Mouse (Mus musculus): ENCODE data around the gene Ccr9. TPM values are rescaled to one million over a fixed set of nuclear protein-coding genes. Genes with fewer than 3 reads are reported as not detected.

Gene Ccr9
- total RNA-seq, 2 experiments from 2014 or later: not detected

- DNase-seq (ENCODE audit: low spot score): no peak
- intact Hi-C loops (cut with DNase I): no loop called here
Observed at GRCm38 (mm10) chr9:123788855-123789529, 110.8 kb downstream of the Ccr9 start.

- no peak for DNase-seq (ENCODE audit: low spot score)
- intact Hi-C loops (cut with DNase I): loop anchor here (2.0 to 10.0 kb wide), 3 partner anchors 131 to 211 kb away; no protein-coding TSS in a partner anchor
Observed at GRCm38 (mm10) chr9:123796174-123796573, 117.9 kb downstream of the Ccr9 start.

- DNase-seq (ENCODE audit: low spot score): no peak
- intact Hi-C loops (cut with DNase I): no loop called here
Observed at GRCm38 (mm10) chr9:123801527-123801926, 123.3 kb downstream of the Ccr9 start.

- intact Hi-C loops (cut with DNase I): no loop called here
- DNase-seq (ENCODE audit: low spot score): no peak
Observed at GRCm38 (mm10) chr9:123802421-123802820, 124.2 kb downstream of the Ccr9 start.

GRCm38 (mm10) chr9:123802896-123803295 is 124.7 kb downstream of the Ccr9 start:
- intact Hi-C loops (cut with DNase I): no loop called here

GRCm38 (mm10) chr9:123805241-123805640 is 127.0 kb downstream of the Ccr9 start:
- no peak for DNase-seq (ENCODE audit: low spot score)
- intact Hi-C loops (cut with DNase I): no loop called here

More at GRCm38 (mm10) chr9:123802896-123803295, 124.7 kb downstream of the Ccr9 start:
- DNase-seq (ENCODE audit: low spot score): no peak

GRCm38 (mm10) chr9:123806267-123806666 is 128.0 kb downstream of the Ccr9 start, which contains the start of gene Cxcr6:
Gene Cxcr6, plus strand, starts transcription at chr9:123806475.
- intact Hi-C loops (cut with DNase I): no loop called here
- DNase-seq (ENCODE audit: low spot score): no peak

GRCm38 (mm10) chr9:123808583-123808982 is 130.3 kb downstream of the Ccr9 start:
- intact Hi-C loops (cut with DNase I): no loop called here
- no peak for DNase-seq (ENCODE audit: low spot score)

GRCm38 (mm10) chr9:123811831-123812230 is 133.6 kb downstream of the Ccr9 start:
- intact Hi-C loops (cut with DNase I): no loop called here

GRCm38 (mm10) chr9:123814326-123814725 is 136.1 kb downstream of the Ccr9 start:
- no peak for DNase-seq (ENCODE audit: low spot score)
- intact Hi-C loops (cut with DNase I): no loop called here

More at GRCm38 (mm10) chr9:123811831-123812230, 133.6 kb downstream of the Ccr9 start:
- no peak for DNase-seq (ENCODE audit: low spot score)

- no peak for DNase-seq (ENCODE audit: low spot score)
- intact Hi-C loops (cut with DNase I): no loop called here
Observed at GRCm38 (mm10) chr9:123814821-123815220, 136.6 kb downstream of the Ccr9 start.

GRCm38 (mm10) chr9:123815444-123815843 is 137.2 kb downstream of the Ccr9 start:
- no peak for DNase-seq (ENCODE audit: low spot score)
- intact Hi-C loops (cut with DNase I): no loop called here

GRCm38 (mm10) chr9:123815996-123816395 is 137.8 kb downstream of the Ccr9 start:
- intact Hi-C loops (cut with DNase I): no loop called here

GRCm38 (mm10) chr9:123818601-123819000 is 140.4 kb downstream of the Ccr9 start:
- intact Hi-C loops (cut with DNase I): no loop called here

More at GRCm38 (mm10) chr9:123815996-123816395, 137.8 kb downstream of the Ccr9 start:
- DNase-seq (ENCODE audit: low spot score): no peak

GRCm38 (mm10) chr9:123826631-123827030 is 148.4 kb downstream of the Ccr9 start:
- intact Hi-C loops (cut with DNase I): no loop called here
- no peak for DNase-seq (ENCODE audit: low spot score)

More at GRCm38 (mm10) chr9:123818601-123819000, 140.4 kb downstream of the Ccr9 start:
- no peak for DNase-seq (ENCODE audit: low spot score)

GRCm38 (mm10) chr9:123828916-123829315 is 150.7 kb downstream of the Ccr9 start:
- intact Hi-C loops (cut with DNase I): no loop called here
- no peak for DNase-seq (ENCODE audit: low spot score)

Other genes with a start within 250 kb of the Ccr9 start
- gene Limd1, start 199.7 kb upstream of the Ccr9 start, total RNA-seq (2021): 10 to 100 TPM; 31.2 to 37.8 TPM
- gene Sacm1l, start 148.7 kb upstream of the Ccr9 start, total RNA-seq (2021): 10 to 100 TPM; 32.4 to 35.8 TPM
- gene Slc6a20b, start 45.9 kb upstream of the Ccr9 start, total RNA-seq (2021): not detected
- not detected for gene Slc6a20a, start 446 bp downstream of the Ccr9 start, total RNA-seq (2021)
- 10 to 100 TPM; 38.0 to 40.7 TPM for gene Lztfl1, start 39.3 kb downstream of the Ccr9 start, total RNA-seq (2021)
- gene Cxcr6, start 128.0 kb downstream of the Ccr9 start, total RNA-seq (2021): under 1 TPM in 1 of 2 experiments, not detected in 1; 0.21 TPM
- gene Fyco1, start 173.5 kb downstream of the Ccr9 start, total RNA-seq (2021): 100 to 1,000 TPM; 262 to 274 TPM
- not detected for gene Xcr1, start 183.6 kb downstream of the Ccr9 start, total RNA-seq (2021)

Measured in heart, postnatal 25 days (tissue).